Mouse (Mus musculus) liver, embryonic 11.5 days (tissue): ENCODE results near the gene Fars2. TPM values are rescaled to one million over a fixed set of nuclear protein-coding genes. Genes with fewer than 3 reads are reported as not detected.

Source experiments
- polyA plus RNA-seq: library from polyadenylated mRNA; unstranded; fragments of >200 nt; fragmentation: Nextera tagmentation; extraction: Ambion mirVana; gene quantifications from 2 replicates; pipeline ENCODE4 v1.2.1, GENCODE M21; 2014

The Fars2 gene
- polyA plus RNA-seq, 1 experiment from 2014 or later: 27.7 TPM

Other genes with a start within 250 kb of the Fars2 start
- gene Rpp40, start 211.1 kb upstream of the Fars2 start, polyA plus RNA-seq: 22.8 and 26.3 TPM in 2 replicates
- gene Ppp1r3g, start 158.6 kb upstream of the Fars2 start, polyA plus RNA-seq: 1.0 and 1.3 TPM in 2 replicates
- 40.2 and 41.7 TPM in 2 replicates for gene Lyrm4, start 114 bp downstream of the Fars2 start, polyA plus RNA-seq